Mouse (Mus musculus) MEL (cell line): ENCODE results near the gene Ppm1g. TPM values are rescaled to one million over a fixed set of nuclear protein-coding genes. Genes with fewer than 3 reads are reported as not detected.
A peak's percentile ranks its signal among the peaks of the same experiment; 100 is the strongest.

Experiments used
- DNase-seq: peaks from one replicate; pipeline ENCODE4 v3.0.0; 2011; ENCODE audit warnings: low read depth, low spot score
- H3K27ac ChIP-seq: 2 replicates; pipeline ENCODE4 v1.5.1; 2012; ENCODE audit warnings: low read depth, mild to moderate bottlenecking, control low read depth, low read length, moderate library complexity; ENCODE audit not compliant: control insufficient read depth
- H3K27me3 ChIP-seq, 2 experiments: fragments of 150-350 bp in 1 of 2; sonication (generic) in 1 of 2; 2 replicates each; pipeline ENCODE4 v1.6.1; 2012; ENCODE audit warnings: low read length in 2 of 2, mild to moderate bottlenecking in 2 of 2, improper control_type of control experiment in 1 of 2, moderate library complexity in 1 of 2; ENCODE audit not compliant: insufficient read depth in 2 of 2, control insufficient read depth in 1 of 2
- H3K36me3 ChIP-seq, 2 experiments: 2 replicates each; pipeline ENCODE4 v1.6.1; 2012 to 2014; ENCODE audit warnings: low read length in 2 of 2, improper control_type of control experiment in 1 of 2, inconsistent platforms in 1 of 2, mild to moderate bottlenecking in 1 of 2; ENCODE audit not compliant: insufficient read depth in 2 of 2, control insufficient read depth in 1 of 2
- H3K4me1 ChIP-seq, 2 experiments: fragments of 150-350 bp in 1 of 2; sonication (generic) in 1 of 2; 2 replicates each; pipeline ENCODE4 v1.6.1; 2012; ENCODE audit warnings: low read length in 2 of 2, improper control_type of control experiment in 1 of 2, mild to moderate bottlenecking in 1 of 2; ENCODE audit not compliant: insufficient read depth in 2 of 2, control insufficient read depth in 1 of 2
- H3K4me3 ChIP-seq, 2 experiments: fragments of 150-350 bp in 1 of 2; sonication (generic) in 1 of 2; 2 replicates each; pipeline ENCODE4 v1.5.1; 2012; ENCODE audit warnings: low read depth in 2 of 2, low read length in 2 of 2, mild to moderate bottlenecking in 2 of 2, moderate library complexity in 2 of 2, control low read depth in 1 of 2, improper control_type of control experiment in 1 of 2; ENCODE audit not compliant: control insufficient read depth in 1 of 2, insufficient read depth in 1 of 2
- H3K79me2 ChIP-seq: 2 replicates; pipeline ENCODE4 v1.6.1; 2012; ENCODE audit warnings: mild to moderate bottlenecking, low read length, moderate library complexity; ENCODE audit not compliant: control insufficient read depth, poor library complexity, insufficient read depth
- H3K9ac ChIP-seq: 2 replicates; pipeline ENCODE4 v1.6.1; 2012; ENCODE audit warnings: low read depth, mild to moderate bottlenecking, control low read depth, low read length, moderate library complexity; ENCODE audit not compliant: control insufficient read depth, poor library complexity, severe bottlenecking
- H3K9me3 ChIP-seq: fragments of 150-350 bp; sonication (generic); replicated peaks from 2 replicates; pipeline ENCODE4 v1.6.1; 2012; ENCODE audit warnings: mild to moderate bottlenecking, low read length, improper control_type of control experiment, moderate library complexity; ENCODE audit not compliant: insufficient read depth
- BHLHE40 ChIP-seq: IDR thresholded peaks from 2 replicates; pipeline ENCODE4 v1.6.1; 2012; ENCODE audit warnings: low read depth, mild to moderate bottlenecking, inconsistent platforms, low read length, improper control_type of control experiment, borderline replicate concordance
- CHD1 ChIP-seq: IDR thresholded peaks from 2 replicates; pipeline ENCODE4 v1.6.1; 2012; ENCODE audit warnings: low read depth, mild to moderate bottlenecking, inconsistent platforms, low read length, improper control_type of control experiment
- CHD2 ChIP-seq: IDR thresholded peaks from 2 replicates; pipeline ENCODE4 v1.6.1; 2011; ENCODE audit warnings: low read length, improper control_type of control experiment
- CTCF ChIP-seq, 3 experiments: IDR thresholded peaks in 2 of 3; conservative IDR thresholded peaks in 1 of 3; 2 replicates each; pipeline ENCODE4 v1.5.1; 2011 to 2012; ENCODE audit warnings: low read length in 3 of 3, low read depth in 2 of 3, mild to moderate bottlenecking in 2 of 3, improper control_type of control experiment in 1 of 3, inconsistent platforms in 1 of 3, mixed read lengths in 1 of 3, moderate library complexity in 1 of 3; ENCODE audit not compliant: control insufficient read depth in 1 of 3, insufficient read depth in 1 of 3, poor library complexity in 1 of 3, severe bottlenecking in 1 of 3
- E2F4 ChIP-seq: IDR thresholded peaks from 2 replicates; pipeline ENCODE4 v1.6.1; 2011; ENCODE audit warnings: low read depth, low read length, improper control_type of control experiment, borderline replicate concordance
- ELF1 ChIP-seq: IDR thresholded peaks from 2 replicates; pipeline ENCODE4 v1.6.1; 2014; ENCODE audit warnings: low read depth, mild to moderate bottlenecking, inconsistent platforms, low read length, improper control_type of control experiment, moderate library complexity
- EP300 ChIP-seq, 2 experiments: IDR thresholded peaks; 2 replicates each; pipeline ENCODE4 v1.6.1; 2011; ENCODE audit warnings: improper control_type of control experiment in 2 of 2, low read length in 2 of 2, low read depth in 1 of 2, mild to moderate bottlenecking in 1 of 2
- ETS1 ChIP-seq: IDR thresholded peaks from 2 replicates; pipeline ENCODE4 v1.6.1; 2012; ENCODE audit warnings: low read depth, mild to moderate bottlenecking, inconsistent platforms, low read length, improper control_type of control experiment, moderate library complexity
- GATA1 ChIP-seq: IDR thresholded peaks from 2 replicates; pipeline ENCODE4 v1.6.1; 2011; ENCODE audit warnings: low read depth, low read length, improper control_type of control experiment
- HCFC1 ChIP-seq: IDR thresholded peaks from 2 replicates; pipeline ENCODE4 v1.6.1; 2012; ENCODE audit warnings: low read depth, mild to moderate bottlenecking, inconsistent platforms, low read length, improper control_type of control experiment, moderate library complexity
- KAT2A ChIP-seq: conservative IDR thresholded peaks from 2 replicates; pipeline ENCODE4 v1.6.1; 2012; ENCODE audit warnings: low read depth, low read length, improper control_type of control experiment, inconsistent platforms
- MAFK ChIP-seq: IDR thresholded peaks from 2 replicates; pipeline ENCODE4 v1.6.1; 2011; ENCODE audit warnings: low read depth, mild to moderate bottlenecking, low read length, improper control_type of control experiment, borderline replicate concordance
- MAX ChIP-seq: IDR thresholded peaks from 2 replicates; pipeline ENCODE4 v1.6.1; 2011; ENCODE audit warnings: low read length, improper control_type of control experiment
- MAZ ChIP-seq: IDR thresholded peaks from 2 replicates; pipeline ENCODE4 v1.6.1; 2012; ENCODE audit warnings: low read depth, mild to moderate bottlenecking, inconsistent platforms, low read length, improper control_type of control experiment
- MEF2A ChIP-seq: IDR thresholded peaks from 2 replicates; pipeline ENCODE4 v1.6.1; 2014; ENCODE audit warnings: low read depth, mild to moderate bottlenecking, inconsistent platforms, low read length, improper control_type of control experiment; ENCODE audit not compliant: poor library complexity, insufficient replicate concordance, severe bottlenecking; ENCODE audit errors: extremely low read depth
- MXI1 ChIP-seq: IDR thresholded peaks from 2 replicates; pipeline ENCODE4 v1.6.1; 2011; ENCODE audit warnings: mild to moderate bottlenecking, low read depth, low read length, improper control_type of control experiment
- MYB ChIP-seq: IDR thresholded peaks from 2 replicates; pipeline ENCODE4 v1.6.1; 2011; ENCODE audit warnings: mild to moderate bottlenecking, low read depth, low read length, improper control_type of control experiment
- MYC ChIP-seq: IDR thresholded peaks from 2 replicates; pipeline ENCODE4 v1.6.1; 2011; ENCODE audit warnings: low read depth, mild to moderate bottlenecking, low read length, improper control_type of control experiment, moderate library complexity
- NELFE ChIP-seq: IDR thresholded peaks from 2 replicates; pipeline ENCODE4 v1.6.1; 2011; ENCODE audit warnings: low read depth, low read length, improper control_type of control experiment
- NRF1 ChIP-seq: IDR thresholded peaks from 2 replicates; pipeline ENCODE4 v1.6.1; 2014; ENCODE audit warnings: low read depth, mild to moderate bottlenecking, inconsistent platforms, low read length, improper control_type of control experiment, moderate library complexity; ENCODE audit not compliant: poor library complexity, insufficient read depth, severe bottlenecking
- POLR2A ChIP-seq, 2 experiments: IDR thresholded peaks; 2 replicates each; pipeline ENCODE4 v1.6.1; 2011 to 2012; ENCODE audit warnings: low read length in 2 of 2, mild to moderate bottlenecking in 2 of 2, control low read depth in 1 of 2, improper control_type of control experiment in 1 of 2, low read depth in 1 of 2, moderate library complexity in 1 of 2; ENCODE audit not compliant: control insufficient read depth in 1 of 2, insufficient read depth in 1 of 2, poor library complexity in 1 of 2
- POLR2AphosphoS2 ChIP-seq: IDR thresholded peaks from 2 replicates; pipeline ENCODE4 v1.6.1; 2011; ENCODE audit warnings: low read length, improper control_type of control experiment
- POLR2AphosphoS5 ChIP-seq: IDR thresholded peaks from 2 replicates; pipeline ENCODE4 v1.6.1; 2012; ENCODE audit warnings: low read depth, borderline replicate concordance, mild to moderate bottlenecking, inconsistent platforms, low read length, moderate library complexity, mixed read lengths
- RAD21 ChIP-seq: IDR thresholded peaks from 2 replicates; pipeline ENCODE4 v1.6.1; 2011; ENCODE audit warnings: mild to moderate bottlenecking, low read depth, low read length, improper control_type of control experiment
- SIN3A ChIP-seq: IDR thresholded peaks from 2 replicates; pipeline ENCODE4 v1.6.1; 2012; ENCODE audit warnings: low read length, improper control_type of control experiment, inconsistent platforms
- SMC3 ChIP-seq: IDR thresholded peaks from 2 replicates; pipeline ENCODE4 v1.6.1; 2011; ENCODE audit warnings: low read depth, low read length, improper control_type of control experiment
- TAL1 ChIP-seq: IDR thresholded peaks from 2 replicates; pipeline ENCODE4 v1.6.1; 2012; ENCODE audit warnings: mild to moderate bottlenecking, inconsistent platforms, low read length, moderate library complexity, mixed read lengths
- TBP ChIP-seq: IDR thresholded peaks from 2 replicates; pipeline ENCODE4 v1.8.0; 2011; ENCODE audit warnings: low read depth, low read length, improper control_type of control experiment
- TCF12 ChIP-seq: IDR thresholded peaks from 2 replicates; pipeline ENCODE4 v1.6.1; 2014; ENCODE audit warnings: low read depth, mild to moderate bottlenecking, inconsistent platforms, low read length, improper control_type of control experiment, moderate library complexity
- UBTF ChIP-seq: IDR thresholded peaks from 2 replicates; pipeline ENCODE4 v1.6.1; 2012; ENCODE audit warnings: low read depth, mild to moderate bottlenecking, inconsistent platforms, low read length, improper control_type of control experiment, moderate library complexity, borderline replicate concordance; ENCODE audit not compliant: insufficient read depth
- USF1 ChIP-seq: IDR thresholded peaks from 2 replicates; pipeline ENCODE4 v1.6.1; 2014; ENCODE audit warnings: low read depth, mild to moderate bottlenecking, inconsistent platforms, low read length, improper control_type of control experiment, moderate library complexity
- ZC3H11A ChIP-seq: IDR thresholded peaks from 2 replicates; pipeline ENCODE4 v1.6.1; 2012; ENCODE audit warnings: low read depth, mild to moderate bottlenecking, inconsistent platforms, low read length, improper control_type of control experiment
- ZKSCAN1 ChIP-seq: IDR thresholded peaks from 2 replicates; pipeline ENCODE4 v1.6.1; 2012; ENCODE audit warnings: low read depth, mild to moderate bottlenecking, inconsistent platforms, low read length, improper control_type of control experiment, moderate library complexity
- ZMIZ1 ChIP-seq: IDR thresholded peaks from 2 replicates; pipeline ENCODE4 v1.6.1; 2012; ENCODE audit warnings: low read depth, mild to moderate bottlenecking, inconsistent platforms, low read length, improper control_type of control experiment, moderate library complexity
- ZNF384 ChIP-seq: IDR thresholded peaks from 2 replicates; pipeline ENCODE4 v1.6.1; 2012; ENCODE audit warnings: low read depth, mild to moderate bottlenecking, inconsistent platforms, low read length, improper control_type of control experiment
- polyA plus RNA-seq, 2 experiments: library from polyadenylated mRNA; stranded (reverse) in 1 of 2; unstranded in 1 of 2; fragments of >175 nt in 1 of 2; fragments of >200 nt in 1 of 2; gene quantifications; 2 replicates each; pipeline versions ENCODE4 v1.2.1 to v1.2.4; 2012; ENCODE audit warnings: low replicate concordance in 2 of 2, low read depth in 1 of 2; ENCODE audit not compliant: insufficient read length in 2 of 2, insufficient read depth in 1 of 2, missing spikeins in 1 of 2
- total RNA-seq: library from RNA; depleted of rRNA; stranded (reverse); fragments of 300-350 nt; gene quantifications from 2 replicates; pipeline ENCODE4 v1.2.3, GENCODE M21; 2012; rRNA removed

Ppm1g gene
- 374 and 408 TPM in 2 replicates for total RNA-seq
- polyA plus RNA-seq: 100 to 1,000 TPM; 169 to 639 TPM

- DNase-seq: peak; percentile 99
- Histone ChIP-seq H3K27me3 (no peaks in the 10 kb centered on the region), H3K79me2 (peaks cover 47% of the 10 kb centered on the region), H3K4me1 (peaks cover 8 to 15% of the 10 kb centered on the region in 2 experiments), H3K9ac (peak within 1 kb of the TSS; percentile 95), H3K4me3 (peak within 1 kb of the TSS; percentile 74), H3K36me3 (peaks cover 12 to 33% of the 10 kb centered on the region in 2 experiments), H3K9me3 (no peaks in the 10 kb centered on the region), H3K27ac (peak within 1 kb of the TSS; percentile 84)
- TF ChIP-seq BHLHE40: no peak
- peak; percentile 85 for TF ChIP-seq MYB
- TF ChIP-seq RAD21: no peak
- peak; percentile 99 for TF ChIP-seq NELFE
- peak; percentile 99 for TF ChIP-seq POLR2AphosphoS2
- peak; percentile 88 for TF ChIP-seq HCFC1
- peak; percentile 80 for TF ChIP-seq E2F4
- peak; percentile 98 for TF ChIP-seq ZMIZ1
- peak; percentile 23; the same call in 1 of the 2 replicates for TF ChIP-seq POLR2AphosphoS5
- TF ChIP-seq MAX: peak; percentile 87
- peak; percentile 10 for TF ChIP-seq USF1
- no peak for TF ChIP-seq MAFK
- no peak for TF ChIP-seq ZC3H11A
- peak; percentile 88 for TF ChIP-seq MXI1
- peak; percentile 95 for TF ChIP-seq SIN3A
- no peak for TF ChIP-seq TAL1
- peak in 1 of 2 experiments; percentile 41; a peak in 2 of 4 replicates for TF ChIP-seq EP300 (IDR thresholded peaks at IDR 0.05; ENCODE audit: low read depth in 1 of 2, low read length in 2 of 2)
- TF ChIP-seq GATA1: peak; percentile 64
- peak; percentile 89; the same call in 1 of the 2 replicates for TF ChIP-seq MYC
- TF ChIP-seq ETS1: peak; percentile 37; the same call in 1 of the 2 replicates
- peak in 1 of 3 experiments; percentile 15; a peak in 1 of 6 replicates for TF ChIP-seq CTCF (IDR thresholded peaks at IDR 0.05 in 2 of 3, conservative IDR thresholded peaks at IDR 0.05 in 1 of 3; ENCODE audit: control insufficient read depth in 1 of 3, insufficient read depth in 1 of 3, low read depth in 2 of 3, low read length in 3 of 3, poor library complexity in 1 of 3, severe bottlenecking in 1 of 3)
- TF ChIP-seq CHD1: peak; percentile 10; the same call in 1 of the 2 replicates
- peak; percentile 73 for TF ChIP-seq TCF12
- TF ChIP-seq MAZ: peak; percentile 77
- TF ChIP-seq MEF2A: no peak
- no peak; the same call in 1 of the 2 replicates for TF ChIP-seq ZNF384
- TF ChIP-seq CHD2: peak; percentile 94
- peak; percentile 90 for TF ChIP-seq ELF1
- 0 out of 2 replicates have a peak, but pooled peaks have one; percentile 36 for TF ChIP-seq NRF1
- 0 out of 2 replicates have a peak, but pooled peaks have one; percentile 77 for TF ChIP-seq UBTF
- peak; percentile 58; the same call in 1 of the 2 replicates for TF ChIP-seq KAT2A
- no peak for TF ChIP-seq SMC3
- peak; percentile 76 for TF ChIP-seq TBP
- no peak for TF ChIP-seq ZKSCAN1
- peak; percentile 82 to 99 for TF ChIP-seq POLR2A (IDR thresholded peaks at IDR 0.05; ENCODE audit: control insufficient read depth in 1 of 2, insufficient read depth in 1 of 2, low read depth in 1 of 2, low read length in 2 of 2, poor library complexity in 1 of 2)
Observed at GRCm38 (mm10) chr5:31220448-31221303, at the start of gene Ppm1g. Gene Ppm1g, minus strand, starts transcription at chr5:31220687.
